Mouse (Mus musculus) brain, embryonic 14.5 days (tissue): ENCODE measurements around the gene Nup50. TPM values are rescaled to one million over a fixed set of nuclear protein-coding genes. Genes with fewer than 3 reads are reported as not detected.

Experiments used
- DNase-seq: peaks from one replicate; pipeline ENCODE4 v3.0.0-alpha.2; 2011; ENCODE audit warnings: low read depth
- CTCF ChIP-seq: fragments of 200-500 bp; IDR thresholded peaks from 2 replicates; pipeline ENCODE4 v1.5.1; 2012; ENCODE audit warnings: inconsistent platforms, mild to moderate bottlenecking, moderate library complexity, borderline replicate concordance; ENCODE audit not compliant: insufficient read depth, insufficient read length; ENCODE audit errors: extremely low read depth
- POLR2A ChIP-seq: fragments of 200-500 bp; IDR thresholded peaks from 2 replicates; pipeline ENCODE4 v1.6.1; 2012; ENCODE audit warnings: mild to moderate bottlenecking, inconsistent platforms, borderline replicate concordance; ENCODE audit not compliant: poor library complexity, insufficient read depth, insufficient read length, severe bottlenecking; ENCODE audit errors: extremely low read depth
- polyA plus RNA-seq: library from polyadenylated mRNA; depleted of rRNA; stranded (reverse); fragments of >200 nt; gene quantifications from 2 replicates; pipeline ENCODE4 v1.2.3, GENCODE M21; 2012

Gene Nup50
- polyA plus RNA-seq, 1 experiment: 24.5 TPM

GRCm38 (mm10) chr15:84919938-84920337 is 3.3 kb upstream of the Nup50 start, which contains the start of gene Gm29666:
Gene Gm29666, minus strand, starts transcription at chr15:84920038.
- DNase-seq: no peak
- TF ChIP-seq POLR2A (no peak), CTCF (no peak)

- no peak for TF ChIP-seq CTCF
These were observed 434 bp downstream of the Nup50 start for GRCm38 (mm10) chr15:84923508-84924181.

GRCm38 (mm10) chr15:84924781-84925315 is 1.6 kb downstream of the Nup50 start:
- no peak for TF ChIP-seq POLR2A
- peak; percentile 34; the same call in 1 of the 2 replicates for TF ChIP-seq CTCF
- peak; percentile 77 for DNase-seq

More at GRCm38 (mm10) chr15:84923508-84924181, 434 bp downstream of the Nup50 start:
- DNase-seq: peak; percentile 23

GRCm38 (mm10) chr15:84925495-84926018 is 2.3 kb downstream of the Nup50 start:
- DNase-seq: peak; percentile 52
- no peak for TF ChIP-seq POLR2A
- TF ChIP-seq CTCF: peak; percentile 42; the same call in 1 of the 2 replicates

- no peak for TF ChIP-seq CTCF
- no peak for TF ChIP-seq POLR2A
- no peak for DNase-seq
These were observed 9.1 kb downstream of the Nup50 start for GRCm38 (mm10) chr15:84932351-84932750.

GRCm38 (mm10) chr15:84934901-84935300 is 11.7 kb downstream of the Nup50 start:
- TF ChIP-seq CTCF (no peak), POLR2A (no peak)
- DNase-seq: peak; percentile 28

GRCm38 (mm10) chr15:84940102-84940501 is 16.9 kb downstream of the Nup50 start:
- no peak for DNase-seq
- TF ChIP-seq CTCF (no peak), POLR2A (no peak)

GRCm38 (mm10) chr15:84942647-84943285 is 19.6 kb downstream of the Nup50 start:
- no peak for TF ChIP-seq CTCF
- TF ChIP-seq POLR2A: no peak
- peak; percentile 33 for DNase-seq

GRCm38 (mm10) chr15:84944319-84944718 is 21.1 kb downstream of the Nup50 start:
- TF ChIP-seq POLR2A (no peak), CTCF (no peak)
- DNase-seq: no peak

- no peak for DNase-seq
- no peak for TF ChIP-seq CTCF
- TF ChIP-seq POLR2A: no peak
These were observed 25.8 kb downstream of the Nup50 start for GRCm38 (mm10) chr15:84948990-84949389.

- DNase-seq: no peak
- TF ChIP-seq POLR2A: no peak
- no peak for TF ChIP-seq CTCF
These were observed 26.8 kb downstream of the Nup50 start for GRCm38 (mm10) chr15:84950053-84950452.
